In the genomic region with DNA sequence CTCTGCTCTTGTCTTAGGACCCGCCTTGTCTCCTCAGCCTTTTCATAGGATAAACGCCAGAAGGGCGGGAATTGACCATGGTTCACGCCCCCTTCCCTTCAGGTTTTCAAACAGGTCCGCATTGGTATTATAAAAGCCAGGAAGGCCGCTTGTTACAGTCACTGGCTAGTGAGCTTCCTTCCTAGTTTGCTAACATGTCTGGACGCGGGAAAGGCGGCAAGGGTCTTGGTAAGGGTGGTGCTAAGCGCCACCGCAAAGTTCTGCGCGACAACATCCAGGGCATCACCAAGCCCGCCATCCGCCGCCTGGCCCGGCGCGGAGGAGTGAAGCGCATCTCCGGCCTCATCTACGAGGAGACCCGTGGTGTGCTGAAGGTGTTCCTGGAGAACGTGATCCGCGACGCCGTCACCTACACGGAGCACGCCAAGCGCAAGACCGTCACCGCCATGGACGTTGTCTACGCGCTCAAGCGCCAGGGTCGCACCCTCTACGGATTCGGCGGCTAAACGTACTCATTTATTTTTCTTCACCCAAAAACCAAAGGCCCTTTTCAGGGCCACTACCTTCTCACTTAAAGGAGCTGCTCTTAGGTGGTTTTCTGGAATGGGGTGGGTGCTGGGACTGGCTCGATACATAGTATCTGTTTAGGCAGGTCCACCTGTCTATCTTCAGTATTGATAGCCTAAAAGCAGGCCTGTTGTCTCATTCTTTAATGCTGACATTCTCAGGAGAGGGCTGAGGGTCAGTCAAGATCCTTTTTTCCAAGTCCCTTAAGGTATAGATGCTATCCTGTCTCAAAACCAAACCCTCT, we compare ENCODE assay signal across 7 mouse cellular contexts. TPM values are rescaled to one million over a fixed set of nuclear protein-coding genes. Genes with fewer than 3 reads are reported as not detected.
DNase-seq lines count a peak whose midpoint lies in the region; ATAC-seq lines count a peak whose summit lies in the region.

Gene Hist1h4d, plus strand, starts transcription at position 191 of the 811 bp plus-strand sequence.

- peak within 1 kb of the TSS; percentile 81 for H3K9ac ChIP-seq in embryonic facial prominence, embryonic 11.5 days (replicated peaks; ENCODE audit: low read length)
- H3K9ac ChIP-seq in limb, embryonic 11.5 days (ENCODE audit: low read length), result peak within 1 kb of the TSS; percentile 83
- H3K9ac ChIP-seq in midbrain, embryonic 14.5 days (replicated peaks; ENCODE audit: low read length), result peak within 1 kb of the TSS; percentile 47

- WGBS in embryonic facial prominence, embryonic 11.5 days, result under 1% methylated on average over 43 of the region's 43 CpGs
- WGBS in limb, embryonic 11.5 days, result 0% methylated on average over 41 of the region's 43 CpGs
- under 1% methylated on average over 43 of the region's 43 CpGs for WGBS in midbrain, embryonic 14.5 days

- peak within 1 kb of the TSS; percentile 82 for H3K4me2 ChIP-seq in embryonic facial prominence, embryonic 11.5 days (ENCODE audit: low read depth, low read length)
- H3K4me2 ChIP-seq in limb, embryonic 11.5 days (ENCODE audit: low read depth, severe bottlenecking), result peak within 1 kb of the TSS; percentile 82
- peak within 1 kb of the TSS; percentile 74 for H3K4me2 ChIP-seq in midbrain, embryonic 14.5 days (ENCODE audit: low read length)

- no peaks in the 10 kb centered on the region for H3K27me3 ChIP-seq in embryonic facial prominence, embryonic 11.5 days (ENCODE audit: control insufficient read depth, insufficient read depth, low read length)
- no peaks in the 10 kb centered on the region for H3K27me3 ChIP-seq in limb, embryonic 11.5 days (ENCODE audit: control insufficient read depth, insufficient read depth, low read length)
- no peaks in the 10 kb centered on the region for H3K27me3 ChIP-seq in midbrain, embryonic 14.5 days (ENCODE audit: control insufficient read depth, insufficient read depth, low read length)

- peak within 1 kb of the TSS; percentile 85 for H3K27ac ChIP-seq in embryonic facial prominence, embryonic 11.5 days (replicated peaks; ENCODE audit: low read depth, low read length)
- peak within 1 kb of the TSS; percentile 98 for H3K27ac ChIP-seq in limb, embryonic 11.5 days (replicated peaks; ENCODE audit: low read depth, low read length)
- H3K27ac ChIP-seq in midbrain, embryonic 14.5 days (replicated peaks; ENCODE audit: low read depth, low read length), result peak within 1 kb of the TSS; percentile 78

- H3K9me3 ChIP-seq in embryonic facial prominence, embryonic 11.5 days (replicated peaks; ENCODE audit: control insufficient read depth, low read length), result no peaks in the 10 kb centered on the region
- no peaks in the 10 kb centered on the region for H3K9me3 ChIP-seq in limb, embryonic 11.5 days (ENCODE audit: control insufficient read depth, low read length)
- H3K9me3 ChIP-seq in midbrain, embryonic 14.5 days (ENCODE audit: control insufficient read depth, low read length), result no peaks in the 10 kb centered on the region

- H3K36me3 ChIP-seq in embryonic facial prominence, embryonic 11.5 days (replicated peaks; ENCODE audit: control insufficient read depth, insufficient read depth, low read depth, low read length), result no peaks in the 10 kb centered on the region
- no peaks in the 10 kb centered on the region for H3K36me3 ChIP-seq in limb, embryonic 11.5 days (ENCODE audit: control insufficient read depth, insufficient read depth, low read length)
- H3K36me3 ChIP-seq in midbrain, embryonic 14.5 days (ENCODE audit: control insufficient read depth, insufficient read depth, low read length), result no peaks in the 10 kb centered on the region

- H3K4me3 ChIP-seq in embryonic facial prominence, embryonic 11.5 days (ENCODE audit: low read depth, low read length), result peak within 1 kb of the TSS; percentile 49
- H3K4me3 ChIP-seq in limb, embryonic 11.5 days (ENCODE audit: low read depth, low read length), result peak within 1 kb of the TSS; percentile 54
- H3K4me3 ChIP-seq in midbrain, embryonic 14.5 days (replicated peaks; ENCODE audit: low read depth, low read length), result peak within 1 kb of the TSS; percentile 39

- peak; percentile 89 for ATAC-seq in embryonic facial prominence, embryonic 11.5 days (replicated peaks; ENCODE audit: insufficient number of reproducible peaks, low FRiP score, low TSS enrichment, low read depth)
- peak; percentile 81 for ATAC-seq in granulocyte monocyte progenitor cell, adult 5-6 weeks (replicated peaks; ENCODE audit: poor library complexity, severe bottlenecking)
- ATAC-seq in limb, embryonic 11.5 days (ENCODE audit: insufficient number of reproducible peaks, low FRiP score, low TSS enrichment, low read depth), result peak; percentile 89
- peak; percentile 91 for ATAC-seq in midbrain, embryonic 14.5 days (ENCODE audit: low FRiP score, low TSS enrichment)

- H3K4me1 ChIP-seq in embryonic facial prominence, embryonic 11.5 days (ENCODE audit: control insufficient read depth, insufficient read depth, low read length), result no peaks in the 10 kb centered on the region; the same call in 1 of the 2 replicates
- peaks cover 11% of the 10 kb centered on the region for H3K4me1 ChIP-seq in limb, embryonic 11.5 days (ENCODE audit: control insufficient read depth, insufficient read depth, low read length)
- peaks cover 23% of the 10 kb centered on the region for H3K4me1 ChIP-seq in midbrain, embryonic 14.5 days (ENCODE audit: control insufficient read depth, insufficient read depth, low read length)

- DNase-seq in adrenal gland, postnatal 14 days, result peak; percentile 98
- DNase-seq in embryonic facial prominence, embryonic 11.5 days (ENCODE audit: low spot score), result peak; percentile 99
- peak; percentile 95 for DNase-seq in kidney, adult 18-20 months
- DNase-seq in limb, embryonic 11.5 days (ENCODE audit: low spot score), result peak; percentile 99
- DNase-seq in midbrain, embryonic 14.5 days, result peak; percentile 98
- DNase-seq in spleen, adult 18-20 months, result peak; percentile 86 to 90

RNA-seq across cellular contexts. Expression of gene Hist1h4d, which starts in this region (rescaled TPM):
- total RNA-seq in adrenal gland, postnatal 14 days (2021), result 250 and 265 TPM in 2 replicates
- 115 and 122 TPM in 2 replicates for polyA plus RNA-seq in embryonic facial prominence, embryonic 11.5 days (2014; fragmentation: Nextera tagmentation; extraction: Ambion mirVana)
- total RNA-seq in granulocyte monocyte progenitor cell, adult 5-6 weeks (2014; fragmentation: Nextera tagmentation), result 116 and 278 TPM in 2 replicates
- 929 and 1,118 TPM in 2 replicates for total RNA-seq in granulocyte monocyte progenitor cell, adult 5-6 weeks (2017)
- 133 and 134 TPM in 2 replicates for polyA plus RNA-seq in limb, embryonic 11.5 days (2014; fragmentation: Nextera tagmentation; extraction: Ambion mirVana)
- 38.1 and 40.0 TPM in 2 replicates for polyA plus RNA-seq in midbrain, embryonic 14.5 days (2014; fragmentation: Nextera tagmentation; extraction: Ambion mirVana)

Comparison
In these comparisons a context has a peak if more than half of its experiments do, and no peak if none do; other contexts are left out.
1. Peak in every context shown above with its lines: DNase-seq, ATAC-seq, H3K4me3 ChIP-seq and H3K27ac ChIP-seq.